Mouse (Mus musculus): ENCODE results near the gene Fdxacb1. TPM values are rescaled to one million over a fixed set of nuclear protein-coding genes. Genes with fewer than 3 reads are reported as not detected.
A peak's percentile ranks its signal among the peaks of the same experiment; 100 is the strongest.

Fdxacb1 gene
- polyA plus RNA-seq, 1 experiment from 2014 or later = 11.7 TPM

DNA sequence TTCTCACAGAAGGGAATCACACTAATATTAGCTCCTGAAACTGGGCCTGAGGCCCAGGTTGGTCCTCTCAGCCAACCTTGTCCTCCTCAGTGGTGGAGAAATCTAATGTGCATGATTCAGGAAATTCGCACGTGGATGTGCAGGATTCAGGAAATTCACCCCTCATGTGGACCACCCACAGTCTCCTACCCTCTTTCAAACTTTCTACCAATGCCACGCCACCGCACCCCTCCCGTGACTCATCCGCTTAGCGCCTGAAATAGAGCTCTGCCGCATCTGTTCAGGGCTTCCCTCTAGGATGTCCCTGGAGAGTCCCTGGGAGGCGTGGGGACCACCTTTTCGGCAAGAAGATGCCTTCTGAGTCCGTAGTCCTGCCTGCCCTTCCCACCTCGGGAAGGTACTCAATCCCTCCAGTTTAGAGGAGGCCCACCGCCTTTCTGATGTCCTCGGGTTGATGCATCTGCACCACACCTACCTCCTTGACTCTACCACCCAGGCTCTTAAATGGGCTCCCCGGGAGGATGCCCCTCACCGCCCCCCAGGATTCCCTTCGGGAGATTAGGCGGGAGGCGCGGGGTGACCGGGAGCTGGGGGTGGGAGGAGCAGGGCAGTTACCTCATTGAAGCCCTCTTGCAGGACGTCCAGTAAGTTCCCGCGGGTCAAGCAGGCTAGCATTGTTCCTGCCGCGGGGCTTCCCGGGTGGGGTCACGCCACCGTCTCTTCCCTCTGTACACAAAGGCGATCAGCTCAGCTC, 40.7 kb upstream of the Fdxacb1 start:
- peak; percentile 44 for ATAC-seq

DNA sequence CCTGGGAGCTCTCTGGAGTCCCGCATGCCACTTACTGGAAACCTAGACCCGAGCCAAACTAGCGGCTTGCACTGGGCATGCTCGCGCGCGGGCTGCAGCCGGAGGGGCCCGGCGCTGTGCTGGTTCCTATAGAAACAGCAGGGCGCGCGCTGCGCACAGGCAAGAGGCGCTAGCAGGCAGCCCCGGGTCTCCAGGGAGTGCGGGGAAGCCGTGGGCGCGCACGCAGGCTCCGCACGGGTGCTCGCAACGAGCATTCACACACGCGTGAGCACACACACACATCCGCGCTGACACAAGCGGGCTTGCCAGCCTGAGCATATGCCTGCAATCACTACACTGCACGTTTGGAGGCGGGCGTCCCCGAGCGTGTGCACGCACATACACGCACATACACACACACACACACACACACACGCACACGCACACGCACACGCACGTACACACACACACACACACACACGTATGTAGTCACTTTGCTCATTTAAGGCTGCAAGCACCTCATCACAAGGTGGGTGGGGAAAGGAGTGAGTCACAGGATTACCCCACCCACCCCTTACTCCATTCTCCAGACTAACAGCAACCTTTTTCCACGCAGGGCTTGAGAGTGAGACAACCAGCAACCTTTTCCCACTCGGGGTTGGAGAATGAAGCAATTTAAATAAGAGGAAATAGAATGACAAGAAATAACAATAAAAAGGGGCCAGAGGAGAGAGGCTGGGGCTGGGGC, 39.9 kb upstream of the Fdxacb1 start:
- ATAC-seq = peak; percentile 99
- Histone ChIP-seq H3K27ac (ENCODE audit: low read length) (peak overlapping the region; percentile 91), H3K36me3 (ENCODE audit: control insufficient read depth, insufficient read depth, low read length) (no peaks in the 10 kb centered on the region), H3K4me1 (ENCODE audit: control insufficient read depth, insufficient read depth, low read length) (peaks cover 46% of the 10 kb centered on the region), H3K4me2 (ENCODE audit: low read length) (peak overlapping the region; percentile 86), H3K9me3 (replicated peaks; ENCODE audit: control insufficient read depth, low read length, poor library complexity, severe bottlenecking) (no peaks in the 10 kb centered on the region), H3K27me3 (ENCODE audit: control insufficient read depth, insufficient read depth, low read depth, low read length) (no peaks in the 10 kb centered on the region), H3K4me3 (ENCODE audit: low read depth, low read length) (peak overlapping the region; percentile 66), H3K9ac (ENCODE audit: low read depth, low read length) (peak overlapping the region; percentile 82)
- under 1% methylated on average over 45 of the region's 45 CpGs for WGBS

More for the DNA sequence above, 40.7 kb upstream of the Fdxacb1 start:
- H3K27ac ChIP-seq (ENCODE audit: low read length) = peak overlapping the region; percentile 91
- H3K9ac ChIP-seq (ENCODE audit: low read depth, low read length) = peak overlapping the region; percentile 82
- peaks cover 49% of the 10 kb centered on the region for H3K4me1 ChIP-seq (ENCODE audit: control insufficient read depth, insufficient read depth, low read length)
- no peaks in the 10 kb centered on the region for H3K36me3 ChIP-seq (ENCODE audit: control insufficient read depth, insufficient read depth, low read length)
- H3K4me2 ChIP-seq (ENCODE audit: low read length) = peak overlapping the region; percentile 86
- no peaks in the 10 kb centered on the region for H3K9me3 ChIP-seq (replicated peaks; ENCODE audit: control insufficient read depth, low read length, poor library complexity, severe bottlenecking)
- H3K4me3 ChIP-seq (ENCODE audit: low read depth, low read length) = peak overlapping the region; percentile 66
- WGBS = 1% methylated on average over 30 of the region's 30 CpGs
- H3K27me3 ChIP-seq (ENCODE audit: control insufficient read depth, insufficient read depth, low read depth, low read length) = no peaks in the 10 kb centered on the region

DNA sequence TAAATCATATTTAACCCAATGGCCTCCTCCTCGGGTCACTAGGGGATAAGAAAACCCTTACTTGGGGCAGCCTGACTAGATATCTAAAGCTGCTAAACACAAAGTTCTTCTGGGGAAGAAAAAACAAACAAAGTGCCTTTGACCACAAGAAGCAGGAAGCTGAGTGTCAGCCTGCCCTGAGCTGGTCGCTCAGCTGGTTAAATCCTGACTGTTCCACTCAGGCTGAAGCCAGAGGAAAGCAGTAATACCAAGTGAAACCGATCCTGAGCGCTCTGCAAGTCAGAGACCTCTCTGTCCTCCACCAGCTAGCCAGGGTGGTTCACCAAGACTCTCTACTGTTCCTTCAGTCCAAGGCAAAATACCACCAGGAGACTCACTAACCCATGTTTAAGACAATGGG, 38.4 kb upstream of the Fdxacb1 start:
- Histone ChIP-seq H3K36me3 (ENCODE audit: control insufficient read depth, insufficient read depth, low read length) (no peaks in the 10 kb centered on the region), H3K9me3 (replicated peaks; ENCODE audit: control insufficient read depth, low read length, poor library complexity, severe bottlenecking) (no peaks in the 10 kb centered on the region), H3K27me3 (ENCODE audit: control insufficient read depth, insufficient read depth, low read depth, low read length) (no peaks in the 10 kb centered on the region), H3K9ac (ENCODE audit: low read depth, low read length) (no peak overlapping the region), H3K4me1 (ENCODE audit: control insufficient read depth, insufficient read depth, low read length) (peaks cover 33% of the 10 kb centered on the region), H3K27ac (ENCODE audit: low read length) (no peak overlapping the region), H3K4me3 (ENCODE audit: low read depth, low read length) (no peak overlapping the region), H3K4me2 (ENCODE audit: low read length) (no peak overlapping the region)
- no peak for ATAC-seq
- 66% methylated on average over 4 of the region's 4 CpGs for WGBS

DNA sequence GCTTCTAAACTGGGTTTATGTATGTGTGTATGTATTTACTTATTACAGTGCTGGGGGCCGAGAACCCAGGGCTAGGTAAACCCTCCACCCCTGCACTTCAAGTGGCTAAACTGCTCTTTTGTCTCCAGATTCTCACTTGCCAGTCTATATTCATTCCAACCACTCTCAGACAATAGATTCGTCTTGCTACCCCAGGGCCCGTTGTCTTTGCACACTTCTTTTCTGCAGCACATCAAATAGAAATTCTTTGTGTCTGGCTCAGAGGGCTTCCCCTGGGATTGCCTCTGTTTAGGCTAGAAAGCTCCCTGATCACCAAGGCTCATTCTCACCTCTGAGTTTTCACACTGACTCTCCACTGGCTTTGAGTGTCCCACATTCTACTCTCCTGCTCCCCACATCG, 35.5 kb upstream of the Fdxacb1 start:
- H3K27ac ChIP-seq (ENCODE audit: low read length) = no peak overlapping the region
- ATAC-seq = no peak

DNA sequence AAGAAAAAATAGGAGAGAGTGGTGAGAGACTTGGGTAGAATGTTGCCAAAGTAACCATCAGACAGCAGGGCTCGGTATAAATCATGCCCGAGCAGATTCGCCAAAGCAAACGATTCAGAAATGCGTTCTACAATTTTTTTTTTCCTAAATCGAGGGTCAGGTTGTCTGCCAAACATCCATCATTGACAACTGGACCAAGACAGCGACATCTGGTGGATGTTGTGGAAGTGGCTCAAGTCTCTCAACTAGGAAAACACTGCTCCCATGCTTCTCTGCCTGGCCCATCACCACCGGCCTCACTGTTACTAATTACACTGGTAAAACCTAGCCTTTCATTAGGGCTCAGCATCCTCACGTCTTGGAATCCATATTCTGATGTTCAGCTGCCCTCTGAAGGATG, 33.0 kb upstream of the Fdxacb1 start:
- ATAC-seq = no peak
- H3K4me3 ChIP-seq (ENCODE audit: low read depth, low read length) = peak overlapping the region; percentile 14; the same call in 1 of the 2 replicates
- H3K27ac ChIP-seq (ENCODE audit: low read length) = no peak overlapping the region
- no peaks in the 10 kb centered on the region for H3K36me3 ChIP-seq (ENCODE audit: control insufficient read depth, insufficient read depth, low read length)
- no peaks in the 10 kb centered on the region for H3K27me3 ChIP-seq (ENCODE audit: control insufficient read depth, insufficient read depth, low read depth, low read length)
- H3K4me2 ChIP-seq (ENCODE audit: low read length) = peak overlapping the region; percentile 35
- peaks cover 13% of the 10 kb centered on the region for H3K4me1 ChIP-seq (ENCODE audit: control insufficient read depth, insufficient read depth, low read length)
- 4% methylated on average over 9 of the region's 9 CpGs for WGBS
- peak overlapping the region; percentile 31; the same call in 1 of the 2 replicates for H3K9ac ChIP-seq (ENCODE audit: low read depth, low read length)
- no peaks in the 10 kb centered on the region for H3K9me3 ChIP-seq (replicated peaks; ENCODE audit: control insufficient read depth, low read length, poor library complexity, severe bottlenecking)

More for the DNA sequence above, 35.5 kb upstream of the Fdxacb1 start:
- Histone ChIP-seq H3K9ac (ENCODE audit: low read depth, low read length) (no peak overlapping the region), H3K9me3 (replicated peaks; ENCODE audit: control insufficient read depth, low read length, poor library complexity, severe bottlenecking) (no peaks in the 10 kb centered on the region), H3K4me3 (ENCODE audit: low read depth, low read length) (no peak overlapping the region), H3K36me3 (ENCODE audit: control insufficient read depth, insufficient read depth, low read length) (no peaks in the 10 kb centered on the region), H3K27me3 (ENCODE audit: control insufficient read depth, insufficient read depth, low read depth, low read length) (no peaks in the 10 kb centered on the region), H3K4me2 (ENCODE audit: low read length) (no peak overlapping the region), H3K4me1 (ENCODE audit: control insufficient read depth, insufficient read depth, low read length) (peaks cover 11% of the 10 kb centered on the region)
- WGBS = 4% methylated on average over 4 of the region's 4 CpGs

DNA sequence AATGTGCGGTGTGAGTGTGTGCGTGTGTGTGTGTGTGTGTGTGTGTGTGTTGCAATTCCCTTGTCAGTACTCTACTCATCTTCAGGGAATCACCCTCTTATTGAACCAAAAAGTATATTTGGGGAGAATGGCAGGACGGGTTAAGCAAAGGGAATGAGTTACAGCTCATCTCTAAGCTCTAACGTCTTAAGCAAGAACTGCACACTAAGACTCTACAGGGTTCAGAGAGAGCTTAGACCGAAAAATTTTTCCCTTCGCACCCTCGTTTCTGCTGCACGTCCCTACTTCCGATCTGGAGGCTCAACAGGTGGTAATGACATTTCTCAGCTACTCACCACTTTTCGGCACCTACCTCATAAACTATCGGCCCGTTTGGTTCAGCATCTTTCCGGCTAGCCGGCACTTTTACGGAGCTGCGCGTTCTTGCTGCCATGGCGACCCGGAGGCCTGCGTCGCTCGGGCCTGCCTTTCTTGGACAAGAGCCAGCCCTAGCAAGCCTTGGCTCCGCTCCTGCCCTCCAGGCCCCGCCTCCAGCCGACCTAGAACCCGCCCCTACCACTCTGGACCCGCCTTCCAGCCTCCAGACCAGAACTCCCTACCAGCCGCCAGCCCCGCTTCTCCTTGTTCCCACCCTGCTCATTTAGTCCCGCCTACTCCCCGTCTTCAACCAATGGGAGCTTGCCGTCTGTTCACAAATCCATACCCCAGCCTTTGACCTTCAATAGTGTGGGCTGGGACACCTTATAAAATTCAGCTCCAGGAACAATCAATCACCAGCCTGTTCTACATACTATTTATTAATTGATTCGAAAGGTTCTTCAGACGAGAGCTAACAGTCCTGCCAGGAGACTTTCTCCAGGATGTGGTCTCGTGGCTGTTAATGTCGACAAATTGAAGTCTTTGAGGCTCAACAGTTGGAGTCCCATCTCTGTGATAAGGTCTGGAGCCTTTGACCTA, 28.8 kb upstream of the Fdxacb1 start, which contains the start of gene Dixdc1:
Gene Dixdc1, minus strand, starts transcription at position 604 of the 957 bp plus-strand sequence.
- Histone ChIP-seq H3K27ac (ENCODE audit: low read length) (no peak within 1 kb of the TSS), H3K9ac (ENCODE audit: low read depth, low read length) (peak within 1 kb of the TSS; percentile 43), H3K27me3 (ENCODE audit: control insufficient read depth, insufficient read depth, low read depth, low read length) (no peaks in the 10 kb centered on the region), H3K4me2 (ENCODE audit: low read length) (peak within 1 kb of the TSS; percentile 78), H3K4me3 (ENCODE audit: low read depth, low read length) (peak within 1 kb of the TSS; percentile 42), H3K4me1 (ENCODE audit: control insufficient read depth, insufficient read depth, low read length) (peaks cover 9% of the 10 kb centered on the region), H3K9me3 (replicated peaks; ENCODE audit: control insufficient read depth, low read length, poor library complexity, severe bottlenecking) (no peaks in the 10 kb centered on the region), H3K36me3 (ENCODE audit: control insufficient read depth, insufficient read depth, low read length) (no peaks in the 10 kb centered on the region)
- 13% methylated on average over 36 of the region's 36 CpGs for WGBS
- peak; percentile 94 for ATAC-seq

GRCm38 (mm10) chr9:50740867-50741784, 26.9 kb upstream of the Fdxacb1 start:
- 86% methylated on average over 14 of the region's 14 CpGs for WGBS

GRCm38 (mm10) chr9:50742261-50742660, 25.8 kb upstream of the Fdxacb1 start:
- peaks cover 2% of the 10 kb centered on the region; the same call in 1 of the 2 replicates for H3K27me3 ChIP-seq (ENCODE audit: control insufficient read depth, insufficient read depth, low read depth, low read length)
- H3K36me3 ChIP-seq (ENCODE audit: control insufficient read depth, insufficient read depth, low read length) = no peaks in the 10 kb centered on the region
- WGBS = 84% methylated on average over 3 of the region's 3 CpGs
- peaks cover 8% of the 10 kb centered on the region for H3K4me1 ChIP-seq (ENCODE audit: control insufficient read depth, insufficient read depth, low read length)
- no peak for ATAC-seq
- no peak overlapping the region for H3K27ac ChIP-seq (ENCODE audit: low read length)
- no peak overlapping the region for H3K9ac ChIP-seq (ENCODE audit: low read depth, low read length)
- no peaks in the 10 kb centered on the region for H3K9me3 ChIP-seq (replicated peaks; ENCODE audit: control insufficient read depth, low read length, poor library complexity, severe bottlenecking)
- no peak overlapping the region for H3K4me3 ChIP-seq (ENCODE audit: low read depth, low read length)
- H3K4me2 ChIP-seq (ENCODE audit: low read length) = no peak overlapping the region

More at GRCm38 (mm10) chr9:50740867-50741784, 26.9 kb upstream of the Fdxacb1 start:
- Histone ChIP-seq H3K27ac (ENCODE audit: low read length) (no peak overlapping the region), H3K4me3 (ENCODE audit: low read depth, low read length) (no peak overlapping the region), H3K9me3 (replicated peaks; ENCODE audit: control insufficient read depth, low read length, poor library complexity, severe bottlenecking) (no peaks in the 10 kb centered on the region), H3K4me2 (ENCODE audit: low read length) (no peak overlapping the region), H3K4me1 (ENCODE audit: control insufficient read depth, insufficient read depth, low read length) (peaks cover 6% of the 10 kb centered on the region), H3K9ac (ENCODE audit: low read depth, low read length) (no peak overlapping the region), H3K27me3 (ENCODE audit: control insufficient read depth, insufficient read depth, low read depth, low read length) (no peaks in the 10 kb centered on the region), H3K36me3 (ENCODE audit: control insufficient read depth, insufficient read depth, low read length) (no peaks in the 10 kb centered on the region)
- ATAC-seq = no peak

All from midbrain, embryonic 16.5 days (tissue).